Mouse (Mus musculus): ENCODE measurements around the gene Tlk2. TPM values are rescaled to one million over a fixed set of nuclear protein-coding genes. Genes with fewer than 3 reads are reported as not detected.
"Not testable (repeated sequence)": the region's sequence is repeated elsewhere in the genome, so short reads cannot be mapped to it uniquely, and the experiment has no call there.

Gene Tlk2
- 15.1 and 17.4 TPM in 2 replicates for polyA plus RNA-seq (2015; fragmentation: Nextera tagmentation; extraction: Ambion mirVana)

DNA sequence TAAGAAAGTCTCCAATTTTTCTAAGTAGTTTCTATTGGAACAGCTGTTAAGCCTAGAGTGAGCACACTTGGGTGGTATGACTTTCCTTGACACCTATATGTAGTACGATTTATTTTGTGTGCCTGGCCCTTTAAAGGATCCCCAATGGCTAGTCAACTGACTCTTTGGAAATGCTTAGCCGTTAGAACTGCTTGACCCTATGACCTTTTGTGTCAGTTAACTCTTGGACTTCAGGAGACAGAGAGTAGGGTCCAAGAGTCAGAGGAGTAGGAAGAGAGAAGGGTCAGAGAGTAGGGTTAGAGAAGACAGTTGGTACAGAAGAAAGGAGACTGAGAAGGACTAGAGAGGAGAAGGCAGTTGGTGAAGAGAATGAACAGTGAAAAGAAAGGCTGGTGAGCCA, at the start of gene Tlk2:
TSS of gene Tlk2 (plus strand) at position 292 of the 400 bp plus-strand sequence.
- Histone ChIP-seq H3K9ac (no peak within 1 kb of the TSS), H3K36me3 (no peaks in the 10 kb centered on the region), H3K4me3 (replicated peaks) (no peak within 1 kb of the TSS), H3K27ac (0 out of 2 replicates have a peak within 1 kb of the TSS, but pooled peaks have one; percentile 98), H3K9me3 (no peaks in the 10 kb centered on the region), H3K4me2 (peak within 1 kb of the TSS; percentile 72), H3K27me3 (replicated peaks) (no peaks in the 10 kb centered on the region), H3K4me1 (peaks cover 6% of the 10 kb centered on the region)
- no peak for ATAC-seq (ENCODE audit: insufficient read depth, low FRiP score, low read depth)
- WGBS: 49% methylated on average over 2 of the region's 2 CpGs

DNA sequence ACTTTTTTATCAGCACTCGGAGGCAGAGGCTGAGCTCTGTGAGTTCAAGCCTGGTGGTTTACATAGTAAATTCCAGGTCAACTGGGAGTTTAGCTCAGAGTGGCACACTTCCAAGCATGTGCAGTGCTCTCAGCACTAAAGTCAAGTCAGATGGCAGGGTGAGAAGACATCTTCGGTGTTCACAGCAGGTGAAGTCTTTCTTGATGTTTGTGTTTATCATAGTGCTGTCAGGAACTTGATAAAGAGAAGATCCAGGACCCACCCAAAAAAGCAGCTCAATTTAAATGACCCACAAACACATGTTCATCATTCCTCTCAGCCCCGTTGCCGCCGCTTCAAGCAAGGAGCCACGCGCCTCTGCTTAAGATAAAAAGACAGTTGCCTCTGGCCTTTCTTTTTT, 42.9 kb upstream of the Tlk2 start:
- Histone ChIP-seq H3K9ac (no peak overlapping the region), H3K27me3 (replicated peaks) (no peaks in the 10 kb centered on the region), H3K4me3 (replicated peaks) (no peak overlapping the region), H3K27ac (no peak overlapping the region), H3K9me3 (no peaks in the 10 kb centered on the region), H3K36me3 (peaks cover 34% of the 10 kb centered on the region), H3K4me1 (no peaks in the 10 kb centered on the region), H3K4me2 (no peak overlapping the region)
- WGBS: 87% methylated on average over 7 of the region's 7 CpGs
- no peak for ATAC-seq (ENCODE audit: insufficient read depth, low FRiP score, low read depth)

DNA sequence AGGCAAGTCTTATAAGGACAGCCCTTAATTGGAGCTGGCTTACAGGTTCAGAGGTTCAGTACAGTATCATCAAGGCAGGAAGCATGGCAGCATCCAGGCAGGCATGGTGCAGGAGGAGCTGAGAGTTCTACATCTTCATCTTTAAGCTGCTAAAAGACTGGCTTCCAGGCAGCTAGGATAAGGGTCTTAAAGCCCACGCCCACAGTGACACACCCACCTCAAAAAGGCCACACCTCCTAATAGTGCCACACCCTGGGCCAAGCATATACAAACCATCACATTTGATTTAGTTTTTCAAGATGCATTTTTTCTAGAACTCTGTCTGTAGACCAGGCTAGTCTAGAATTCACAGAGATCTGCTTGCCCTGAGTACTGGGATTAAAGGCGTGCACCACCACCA, 41.4 kb upstream of the Tlk2 start:
- H3K36me3 ChIP-seq: peaks cover 29% of the 10 kb centered on the region
- not testable (repeated sequence) for H3K4me3 ChIP-seq (replicated peaks); H3K27ac ChIP-seq; ATAC-seq (ENCODE audit: insufficient read depth, low FRiP score, low read depth); H3K27me3 ChIP-seq (replicated peaks); H3K4me1 ChIP-seq; H3K9ac ChIP-seq; H3K4me2 ChIP-seq; H3K9me3 ChIP-seq
- 92% methylated on average over 2 of the region's 2 CpGs for WGBS

- 89% methylated on average over 8 of the region's 8 CpGs for WGBS
Observed at GRCm38 (mm10) chr11:105140512-105140911, 38.1 kb upstream of the Tlk2 start.

DNA sequence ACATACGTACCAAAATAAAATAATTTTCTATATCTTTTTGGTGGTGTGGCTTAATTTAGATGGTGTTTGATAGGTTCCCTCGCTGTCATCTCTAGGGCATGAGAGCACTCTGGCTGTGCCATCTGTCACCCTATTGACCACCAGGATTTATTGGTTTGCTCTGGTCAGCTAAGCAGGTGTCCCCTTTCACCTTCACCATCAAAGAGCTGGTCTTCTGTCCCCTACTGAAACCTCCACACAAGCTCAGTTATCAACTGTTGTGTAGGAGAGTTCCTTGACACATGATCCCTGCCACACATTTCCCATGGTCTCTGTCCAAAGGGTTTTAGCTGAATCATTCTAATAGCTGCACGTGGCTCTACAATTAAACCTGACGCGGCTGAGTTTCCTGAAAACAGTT, 37.5 kb upstream of the Tlk2 start:
- no peaks in the 10 kb centered on the region for H3K9me3 ChIP-seq
- no peak overlapping the region for H3K9ac ChIP-seq
- WGBS: 93% methylated on average over 5 of the region's 5 CpGs
- no peaks in the 10 kb centered on the region for H3K27me3 ChIP-seq (replicated peaks)
- no peak overlapping the region for H3K27ac ChIP-seq
- H3K36me3 ChIP-seq: peaks cover 17% of the 10 kb centered on the region
- no peak overlapping the region for H3K4me3 ChIP-seq (replicated peaks)
- H3K4me1 ChIP-seq: no peaks in the 10 kb centered on the region
- H3K4me2 ChIP-seq: no peak overlapping the region
- ATAC-seq (ENCODE audit: insufficient read depth, low FRiP score, low read depth): no peak

More at GRCm38 (mm10) chr11:105140512-105140911, 38.1 kb upstream of the Tlk2 start:
- H3K9ac ChIP-seq; H3K9me3 ChIP-seq; H3K4me1 ChIP-seq; H3K4me3 ChIP-seq (replicated peaks); H3K4me2 ChIP-seq; ATAC-seq (ENCODE audit: insufficient read depth, low FRiP score, low read depth); H3K27me3 ChIP-seq (replicated peaks); H3K27ac ChIP-seq: not testable (repeated sequence)
- peaks cover 19% of the 10 kb centered on the region for H3K36me3 ChIP-seq

DNA sequence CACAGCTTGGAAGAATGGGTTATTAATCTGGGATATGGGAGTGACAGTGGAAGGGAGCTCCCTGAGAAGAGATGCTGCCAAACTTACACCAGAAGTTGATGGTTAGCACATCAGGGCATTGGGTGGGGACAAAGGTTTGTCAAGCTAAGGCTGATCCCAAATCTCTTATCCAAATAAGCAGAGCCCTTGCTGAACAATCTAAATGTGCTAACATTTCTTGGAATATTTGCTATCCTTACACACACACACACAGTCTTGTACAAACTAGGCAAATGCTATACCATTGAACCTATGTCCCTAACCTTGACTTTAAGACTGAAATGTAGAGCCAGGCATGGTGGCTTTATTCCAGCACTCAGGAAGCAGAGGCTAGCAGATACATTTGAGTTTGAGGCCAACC, 35.0 kb upstream of the Tlk2 start:
- Histone ChIP-seq H3K9ac (no peak overlapping the region), H3K9me3 (no peaks in the 10 kb centered on the region), H3K4me3 (replicated peaks) (no peak overlapping the region), H3K36me3 (peaks cover 5% of the 10 kb centered on the region; the same call in 1 of the 2 replicates), H3K4me1 (no peaks in the 10 kb centered on the region), H3K4me2 (no peak overlapping the region), H3K27ac (no peak overlapping the region), H3K27me3 (replicated peaks) (no peaks in the 10 kb centered on the region)
- ATAC-seq (ENCODE audit: insufficient read depth, low FRiP score, low read depth): no peak; the same call in 1 of the 2 replicates

DNA sequence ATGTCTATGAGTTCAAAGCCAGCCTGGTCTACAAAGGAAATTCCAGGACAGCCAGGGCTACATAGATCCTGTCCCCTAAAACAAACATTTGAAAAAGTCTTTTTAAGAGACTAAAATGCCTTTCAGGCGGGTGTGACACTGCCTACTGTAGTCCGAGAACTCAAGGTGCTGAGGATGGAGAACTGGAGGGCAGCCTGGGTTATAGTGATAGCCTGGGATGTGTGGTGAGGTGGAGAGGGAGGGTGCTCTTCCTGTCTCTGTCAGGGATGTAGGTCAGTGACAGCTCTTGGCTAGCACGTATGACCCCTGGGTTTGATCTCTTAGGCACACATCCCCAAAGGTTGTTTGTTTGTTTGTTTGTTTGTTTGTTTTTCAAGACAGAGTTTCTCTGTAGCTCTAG, 34.5 kb upstream of the Tlk2 start:
- ATAC-seq (ENCODE audit: insufficient read depth, low FRiP score, low read depth): peak; percentile 53; the same call in 1 of the 2 replicates
- Histone ChIP-seq H3K4me2 (no peak overlapping the region), H3K4me3 (replicated peaks) (no peak overlapping the region), H3K9ac (no peak overlapping the region), H3K27ac (no peak overlapping the region), H3K4me1 (no peaks in the 10 kb centered on the region), H3K9me3 (no peaks in the 10 kb centered on the region), H3K27me3 (replicated peaks) (no peaks in the 10 kb centered on the region), H3K36me3 (peaks cover 5% of the 10 kb centered on the region; the same call in 1 of the 2 replicates)
- 68% methylated on average over 3 of the region's 3 CpGs for WGBS

GRCm38 (mm10) chr11:105144508-105145210, 33.9 kb upstream of the Tlk2 start:
- WGBS: 72% methylated on average over 11 of the region's 11 CpGs
- peaks cover 5% of the 10 kb centered on the region; the same call in 1 of the 2 replicates for H3K36me3 ChIP-seq
- no peak overlapping the region for H3K9ac ChIP-seq
- no peaks in the 10 kb centered on the region for H3K27me3 ChIP-seq (replicated peaks)
- H3K27ac ChIP-seq: no peak overlapping the region
- H3K9me3 ChIP-seq: no peaks in the 10 kb centered on the region
- no peaks in the 10 kb centered on the region for H3K4me1 ChIP-seq
- no peak overlapping the region for H3K4me2 ChIP-seq
- H3K4me3 ChIP-seq (replicated peaks): no peak overlapping the region
- no peak for ATAC-seq (ENCODE audit: insufficient read depth, low FRiP score, low read depth)

DNA sequence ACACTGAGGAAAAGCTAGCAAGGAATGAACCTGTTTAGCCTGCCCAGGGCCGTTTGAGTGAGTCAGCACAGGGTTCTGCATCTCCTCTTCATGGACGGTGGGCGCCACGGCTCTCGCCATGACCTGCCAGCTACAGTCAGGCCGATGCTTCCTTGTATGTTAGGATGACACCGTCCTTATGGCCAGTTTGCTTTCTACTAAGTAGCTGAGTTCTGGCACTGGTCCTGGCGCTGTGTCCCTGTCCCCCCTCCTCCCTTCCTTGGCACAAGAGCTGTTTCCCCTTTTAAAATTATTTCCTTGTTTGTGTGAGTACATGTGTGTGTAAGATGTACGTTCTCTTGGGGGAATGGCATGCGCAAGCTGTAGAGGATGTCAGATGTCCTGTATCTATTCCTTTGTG, 33.4 kb upstream of the Tlk2 start:
- no peak overlapping the region for H3K4me2 ChIP-seq
- ATAC-seq (ENCODE audit: insufficient read depth, low FRiP score, low read depth): no peak
- H3K9me3 ChIP-seq: no peaks in the 10 kb centered on the region
- H3K4me3 ChIP-seq (replicated peaks): no peak overlapping the region
- no peaks in the 10 kb centered on the region for H3K27me3 ChIP-seq (replicated peaks)
- H3K36me3 ChIP-seq: peaks cover 5% of the 10 kb centered on the region; the same call in 1 of the 2 replicates
- no peak overlapping the region for H3K27ac ChIP-seq
- H3K9ac ChIP-seq: no peak overlapping the region
- WGBS: 77% methylated on average over 10 of the region's 10 CpGs
- no peaks in the 10 kb centered on the region for H3K4me1 ChIP-seq

DNA sequence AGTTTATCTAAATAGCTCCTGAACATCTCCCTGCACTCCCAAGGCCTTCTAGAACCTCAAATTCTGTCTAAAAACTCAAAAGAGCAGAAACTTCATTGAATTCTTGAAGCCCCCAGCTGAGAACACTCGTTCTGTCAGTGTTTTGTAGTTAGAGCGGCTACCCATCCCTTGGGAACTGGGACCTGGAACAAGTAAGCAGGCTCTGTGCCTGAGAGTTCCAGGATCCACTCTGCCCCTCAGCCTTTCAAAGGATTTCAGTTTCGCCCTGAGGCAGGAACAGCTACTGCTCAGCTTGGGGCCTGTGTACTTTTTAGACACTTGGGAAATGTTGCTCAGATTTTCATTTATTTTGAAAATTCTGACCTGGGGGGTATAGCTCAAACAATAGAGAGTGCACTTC, 32.0 kb upstream of the Tlk2 start, which contains the start of gene Gm10842:
TSS of gene Gm10842 (plus strand) at position 301 of the 400 bp plus-strand sequence.
- Histone ChIP-seq H3K4me2 (no peak within 1 kb of the TSS), H3K27me3 (replicated peaks) (0 out of 2 replicates have a peak, but pooled peaks cover 4% of the 10 kb centered on the region), H3K9ac (no peak within 1 kb of the TSS), H3K9me3 (no peaks in the 10 kb centered on the region), H3K27ac (no peak within 1 kb of the TSS), H3K36me3 (no peaks in the 10 kb centered on the region), H3K4me3 (replicated peaks) (no peak within 1 kb of the TSS), H3K4me1 (no peaks in the 10 kb centered on the region)
- no peak for ATAC-seq (ENCODE audit: insufficient read depth, low FRiP score, low read depth)
- 75% methylated on average over 3 of the region's 3 CpGs for WGBS

DNA sequence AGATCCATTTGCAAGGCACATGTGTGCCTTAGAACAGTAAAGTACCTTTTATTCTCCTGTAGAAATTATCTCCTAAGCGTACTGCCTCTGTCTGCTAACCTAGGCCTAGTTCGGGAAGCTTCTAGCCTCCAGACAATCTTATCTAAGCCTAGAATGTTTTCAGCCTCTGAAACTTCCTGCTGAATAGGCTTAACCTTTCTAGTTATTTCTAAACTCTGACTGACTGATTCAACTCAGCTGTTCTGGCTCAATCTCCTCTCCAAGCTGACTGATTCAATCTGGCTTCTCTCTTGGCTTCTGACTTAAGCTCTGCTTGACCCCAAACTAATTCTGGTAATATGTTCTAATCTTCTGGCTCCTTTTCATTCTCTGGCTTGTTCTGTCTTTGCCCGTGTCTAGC, 29.3 kb upstream of the Tlk2 start:
- no peak overlapping the region for H3K4me2 ChIP-seq
- 47% methylated on average over 3 of the region's 3 CpGs for WGBS
- H3K27ac ChIP-seq: no peak overlapping the region
- H3K4me3 ChIP-seq (replicated peaks): no peak overlapping the region
- no peaks in the 10 kb centered on the region; the same call in 1 of the 2 replicates for H3K4me1 ChIP-seq
- no peak for ATAC-seq (ENCODE audit: insufficient read depth, low FRiP score, low read depth)
- no peak overlapping the region for H3K9ac ChIP-seq
- no peaks in the 10 kb centered on the region for H3K36me3 ChIP-seq
- H3K27me3 ChIP-seq (replicated peaks): 0 out of 2 replicates have a peak, but pooled peaks cover 4% of the 10 kb centered on the region
- H3K9me3 ChIP-seq: no peaks in the 10 kb centered on the region

DNA sequence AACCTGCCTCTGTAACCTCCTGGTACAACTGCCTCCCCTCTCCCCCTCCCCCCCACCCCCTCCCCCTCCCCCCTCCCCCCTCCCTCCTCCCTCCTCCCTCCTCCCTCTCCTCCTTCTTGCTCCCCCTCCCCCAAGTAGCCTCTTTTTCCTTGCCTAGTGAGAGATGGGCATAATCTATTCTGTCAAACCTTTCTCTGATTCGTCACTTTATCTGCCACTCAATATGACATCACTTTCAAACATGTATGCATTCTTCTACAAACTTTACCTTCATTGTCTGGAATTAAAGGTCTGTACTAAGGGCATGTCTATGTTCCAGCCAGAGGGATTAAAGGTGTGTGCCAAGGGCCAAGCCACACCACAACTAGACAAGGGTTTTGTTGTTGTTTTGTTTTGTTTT, 28.8 kb upstream of the Tlk2 start:
- H3K9ac ChIP-seq: no peak overlapping the region
- ATAC-seq (ENCODE audit: insufficient read depth, low FRiP score, low read depth): no peak
- H3K4me2 ChIP-seq: no peak overlapping the region
- H3K9me3 ChIP-seq: no peaks in the 10 kb centered on the region
- H3K27ac ChIP-seq: no peak overlapping the region
- 93% methylated on average over 1 of the region's 1 CpGs for WGBS
- no peak overlapping the region for H3K4me3 ChIP-seq (replicated peaks)
- 0 out of 2 replicates have a peak, but pooled peaks cover 4% of the 10 kb centered on the region for H3K27me3 ChIP-seq (replicated peaks)
- no peaks in the 10 kb centered on the region for H3K36me3 ChIP-seq
- H3K4me1 ChIP-seq: no peaks in the 10 kb centered on the region; the same call in 1 of the 2 replicates
